Mouse (Mus musculus) stomach, embryonic 15.5 days (tissue): ENCODE measurements at regions not wholly inside any gene's neighbourhood (a gene's known extent, or its start where the extent isn't known, plus 50 kb on each side); places are given as distances from the start of the nearest gene placed in this dataset.

Source experiments
- ATAC-seq: fragments of 200-750 bp; cut with Nextera tagmentation; 2 replicates; pipeline ENCODE4 v1.8.0; 2017; ENCODE audit warnings: low read depth, moderate number of reproducible peaks, moderate TSS enrichment; ENCODE audit not compliant: insufficient read depth, low FRiP score
- H3K27ac ChIP-seq: fragments of 300-500 bp; sonication (generic); 2 replicates; pipeline ENCODE4 v1.5.1; 2015; ENCODE audit warnings: mild to moderate bottlenecking, inconsistent platforms
- H3K27me3 ChIP-seq: fragments of 300-500 bp; sonication (generic); replicated peaks from 2 replicates; pipeline ENCODE4 v1.6.1; 2015; ENCODE audit warnings: inconsistent platforms
- H3K36me3 ChIP-seq: fragments of 300-500 bp; sonication (generic); 2 replicates; pipeline ENCODE4 v1.6.1; 2015; ENCODE audit warnings: inconsistent platforms
- H3K4me1 ChIP-seq: fragments of 300-500 bp; sonication (generic); 2 replicates; pipeline ENCODE4 v1.6.1; 2015; ENCODE audit warnings: inconsistent platforms
- H3K4me2 ChIP-seq: fragments of 300-500 bp; sonication (generic); 2 replicates; pipeline ENCODE4 v1.6.1; 2015; ENCODE audit warnings: mild to moderate bottlenecking, inconsistent platforms
- H3K4me3 ChIP-seq: fragments of 300-500 bp; sonication (generic); replicated peaks from 2 replicates; pipeline ENCODE4 v1.5.1; 2015; ENCODE audit warnings: inconsistent platforms
- H3K9ac ChIP-seq: fragments of 300-500 bp; sonication (generic); 2 replicates; pipeline ENCODE4 v1.6.1; 2015; ENCODE audit warnings: inconsistent platforms
- H3K9me3 ChIP-seq: fragments of 300-500 bp; sonication (generic); 2 replicates; pipeline ENCODE4 v1.6.1; 2016; ENCODE audit warnings: inconsistent platforms
- WGBS: fragments of 180-500 bp; shearing (Covaris S2); methylation state at CpG from one replicate; pipeline ENCODE4 v1.1.7; 2015; 5-methylcytosine and 5-hydroxymethylcytosine counted together

GRCm38 (mm10) chr8:46391678-46392077 is 79.2 kb upstream of the Acsl1 start:
- Histone ChIP-seq H3K4me1 (no peaks in the 10 kb centered on the region), H3K27me3 (no peaks in the 10 kb centered on the region), H3K9ac (no peak overlapping the region), H3K36me3 (no peaks in the 10 kb centered on the region), H3K4me3 (no peak overlapping the region), H3K27ac (no peak overlapping the region), H3K9me3 (no peaks in the 10 kb centered on the region), H3K4me2 (no peak overlapping the region)
- ATAC-seq: no peak
- WGBS: 86% methylated on average over 6 of the region's 6 CpGs

- Histone ChIP-seq H3K36me3 (no peaks in the 10 kb centered on the region), H3K4me2 (no peak overlapping the region), H3K9me3 (no peaks in the 10 kb centered on the region), H3K4me1 (no peaks in the 10 kb centered on the region), H3K4me3 (no peak overlapping the region), H3K9ac (no peak overlapping the region), H3K27me3 (no peaks in the 10 kb centered on the region), H3K27ac (no peak overlapping the region)
- ATAC-seq: no peak
- WGBS: 85% methylated on average over 5 of the region's 5 CpGs
These were observed 77.5 kb upstream of the Acsl1 start for GRCm38 (mm10) chr8:46393296-46393695.

- Histone ChIP-seq H3K4me3 (no peak overlapping the region), H3K27me3 (no peaks in the 10 kb centered on the region), H3K27ac (no peak overlapping the region), H3K9ac (no peak overlapping the region), H3K4me2 (no peak overlapping the region), H3K9me3 (no peaks in the 10 kb centered on the region), H3K4me1 (no peaks in the 10 kb centered on the region), H3K36me3 (no peaks in the 10 kb centered on the region)
- 77% methylated on average over 5 of the region's 5 CpGs for WGBS
- no peak for ATAC-seq
These were observed 76.1 kb upstream of the Acsl1 start for GRCm38 (mm10) chr8:46394750-46395149.

- 78% methylated on average over 1 of the region's 1 CpGs for WGBS
- Histone ChIP-seq H3K4me1 (no peaks in the 10 kb centered on the region), H3K9me3 (no peaks in the 10 kb centered on the region), H3K27me3 (no peaks in the 10 kb centered on the region), H3K4me2 (no peak overlapping the region), H3K9ac (no peak overlapping the region), H3K4me3 (no peak overlapping the region), H3K27ac (no peak overlapping the region), H3K36me3 (no peaks in the 10 kb centered on the region)
- no peak for ATAC-seq
These were observed 75.5 kb upstream of the Acsl1 start for GRCm38 (mm10) chr8:46395348-46395747.

GRCm38 (mm10) chr8:46397081-46397480 is 73.8 kb upstream of the Acsl1 start:
- Histone ChIP-seq H3K4me1 (no peaks in the 10 kb centered on the region), H3K27me3 (no peaks in the 10 kb centered on the region), H3K9ac (no peak overlapping the region), H3K36me3 (no peaks in the 10 kb centered on the region), H3K4me2 (no peak overlapping the region), H3K4me3 (no peak overlapping the region), H3K9me3 (no peaks in the 10 kb centered on the region), H3K27ac (no peak overlapping the region)
- ATAC-seq: no peak
- 44% methylated on average over 2 of the region's 2 CpGs for WGBS

GRCm38 (mm10) chr8:46397777-46398176 is 73.1 kb upstream of the Acsl1 start:
- H3K4me2 ChIP-seq: no peak overlapping the region
- H3K27me3 ChIP-seq: no peaks in the 10 kb centered on the region
- no peaks in the 10 kb centered on the region for H3K36me3 ChIP-seq
- 64% methylated on average over 8 of the region's 8 CpGs for whole genome bisulfite sequencing
- ATAC-seq: no peak
- H3K4me3 ChIP-seq: no peak overlapping the region
- no peak overlapping the region for H3K9ac ChIP-seq
- H3K4me1 ChIP-seq: no peaks in the 10 kb centered on the region
- H3K9me3 ChIP-seq: no peaks in the 10 kb centered on the region
- no peak overlapping the region for H3K27ac ChIP-seq

GRCm38 (mm10) chr8:46400595-46400994 is 70.2 kb upstream of the Acsl1 start:
- H3K4me2 ChIP-seq: no peak overlapping the region
- no peak overlapping the region for H3K4me3 ChIP-seq
- H3K4me1 ChIP-seq: no peaks in the 10 kb centered on the region
- WGBS: 75% methylated on average over 6 of the region's 6 CpGs
- no peaks in the 10 kb centered on the region for H3K9me3 ChIP-seq
- no peak overlapping the region for H3K27ac ChIP-seq
- H3K36me3 ChIP-seq: no peaks in the 10 kb centered on the region
- no peak for ATAC-seq
- no peak overlapping the region for H3K9ac ChIP-seq
- H3K27me3 ChIP-seq: no peaks in the 10 kb centered on the region

- 72% methylated on average over 5 of the region's 5 CpGs for WGBS
- no peak for ATAC-seq
- Histone ChIP-seq H3K4me2 (no peak overlapping the region), H3K9ac (no peak overlapping the region), H3K4me1 (no peaks in the 10 kb centered on the region), H3K27me3 (no peaks in the 10 kb centered on the region), H3K27ac (no peak overlapping the region), H3K4me3 (no peak overlapping the region), H3K36me3 (no peaks in the 10 kb centered on the region), H3K9me3 (no peaks in the 10 kb centered on the region)
These were observed 66.8 kb upstream of the Acsl1 start for GRCm38 (mm10) chr8:46403877-46404560.

- Histone ChIP-seq H3K9ac (no peak overlapping the region), H3K27ac (no peak overlapping the region), H3K4me2 (no peak overlapping the region), H3K27me3 (no peaks in the 10 kb centered on the region), H3K36me3 (no peaks in the 10 kb centered on the region), H3K9me3 (no peaks in the 10 kb centered on the region), H3K4me1 (no peaks in the 10 kb centered on the region), H3K4me3 (no peak overlapping the region)
- peak; percentile 47; the same call in 1 of the 2 replicates for ATAC-seq
- WGBS: 80% methylated on average over 7 of the region's 7 CpGs
These were observed 62.0 kb upstream of the Acsl1 start for GRCm38 (mm10) chr8:46408886-46409285.

GRCm38 (mm10) chr8:46409296-46409695 is 61.5 kb upstream of the Acsl1 start:
- H3K36me3 ChIP-seq: no peaks in the 10 kb centered on the region
- no peak overlapping the region for H3K9ac ChIP-seq
- H3K4me2 ChIP-seq: no peak overlapping the region
- 27% methylated on average over 2 of the region's 2 CpGs for WGBS
- H3K27me3 ChIP-seq: no peaks in the 10 kb centered on the region
- H3K9me3 ChIP-seq: no peaks in the 10 kb centered on the region
- no peak overlapping the region for H3K4me3 ChIP-seq
- no peak overlapping the region for H3K27ac ChIP-seq
- H3K4me1 ChIP-seq: no peaks in the 10 kb centered on the region
- peak; percentile 66; the same call in 1 of the 2 replicates for ATAC-seq

GRCm38 (mm10) chr8:46411877-46412625 is 58.8 kb upstream of the Acsl1 start:
- H3K27ac ChIP-seq: no peak overlapping the region

GRCm38 (mm10) chr8:46413349-46414024 is 57.4 kb upstream of the Acsl1 start:
- ATAC-seq: no peak
- 79% methylated on average over 9 of the region's 9 CpGs for WGBS
- H3K4me2 ChIP-seq: no peak overlapping the region
- H3K27me3 ChIP-seq: no peaks in the 10 kb centered on the region
- H3K36me3 ChIP-seq: no peaks in the 10 kb centered on the region
- H3K4me3 ChIP-seq: no peak overlapping the region
- H3K9me3 ChIP-seq: no peaks in the 10 kb centered on the region
- H3K27ac ChIP-seq: no peak overlapping the region
- no peak overlapping the region for H3K9ac ChIP-seq
- no peaks in the 10 kb centered on the region for H3K4me1 ChIP-seq

More at GRCm38 (mm10) chr8:46411877-46412625, 58.8 kb upstream of the Acsl1 start:
- H3K36me3 ChIP-seq: no peaks in the 10 kb centered on the region
- no peaks in the 10 kb centered on the region for H3K4me1 ChIP-seq
- H3K9ac ChIP-seq: no peak overlapping the region
- H3K27me3 ChIP-seq: no peaks in the 10 kb centered on the region
- 79% methylated on average over 11 of the region's 11 CpGs for WGBS
- no peak overlapping the region for H3K4me2 ChIP-seq
- H3K4me3 ChIP-seq: no peak overlapping the region
- ATAC-seq: no peak
- no peaks in the 10 kb centered on the region for H3K9me3 ChIP-seq
